Mouse (Mus musculus) retina, postnatal 1 day (tissue): ENCODE results near the gene Zc3h13.

Experiments used
- DNase-seq: peaks from one replicate; pipeline ENCODE4 v3.0.0-alpha.2; 2012

Gene Zc3h13

DNA sequence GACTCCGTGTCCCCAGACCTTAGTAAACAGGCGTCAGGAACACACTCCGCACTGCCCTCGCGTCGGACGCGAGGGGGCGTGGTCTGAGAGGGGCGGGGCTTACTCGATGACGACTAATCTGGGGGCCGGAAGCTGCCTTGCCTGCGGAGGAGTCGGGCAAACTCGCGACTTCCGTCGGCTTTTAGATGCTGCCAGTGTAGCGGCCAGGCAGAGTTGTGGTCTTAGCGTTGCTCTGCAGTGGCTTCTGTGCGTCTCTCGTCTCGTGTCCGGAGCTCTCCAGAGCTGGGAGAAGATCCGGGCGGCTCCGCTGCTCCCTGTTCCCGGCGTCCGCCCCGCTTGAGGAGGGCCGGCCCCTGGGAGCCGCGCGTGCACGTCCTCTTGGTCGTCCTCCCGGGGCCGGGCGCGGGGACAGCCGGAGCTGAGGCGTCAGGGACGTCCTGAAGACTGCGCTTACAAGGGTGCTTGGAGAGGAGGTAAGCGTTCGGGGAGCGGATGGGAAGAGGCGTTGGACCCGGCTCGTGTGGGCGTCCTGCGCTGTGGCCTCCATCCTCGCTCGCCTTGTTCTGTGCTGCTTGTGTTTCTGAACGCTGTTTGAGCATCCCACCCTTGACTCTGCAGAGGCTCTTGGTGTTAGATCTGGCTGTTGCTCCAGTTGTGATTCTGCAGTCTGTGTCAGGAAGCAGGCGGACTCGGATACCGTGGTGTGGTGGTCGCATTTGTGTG lies at the start of gene Zc3h13:
TSS of gene Zc3h13 (plus strand) at position 181 of the 723 bp plus-strand sequence.
- DNase-seq, result peak; percentile 96

- no peak for DNase-seq
Measured at GRCm38 (mm10) chr14:75235552-75235951, 48.6 kb upstream of the Zc3h13 start.

DNA sequence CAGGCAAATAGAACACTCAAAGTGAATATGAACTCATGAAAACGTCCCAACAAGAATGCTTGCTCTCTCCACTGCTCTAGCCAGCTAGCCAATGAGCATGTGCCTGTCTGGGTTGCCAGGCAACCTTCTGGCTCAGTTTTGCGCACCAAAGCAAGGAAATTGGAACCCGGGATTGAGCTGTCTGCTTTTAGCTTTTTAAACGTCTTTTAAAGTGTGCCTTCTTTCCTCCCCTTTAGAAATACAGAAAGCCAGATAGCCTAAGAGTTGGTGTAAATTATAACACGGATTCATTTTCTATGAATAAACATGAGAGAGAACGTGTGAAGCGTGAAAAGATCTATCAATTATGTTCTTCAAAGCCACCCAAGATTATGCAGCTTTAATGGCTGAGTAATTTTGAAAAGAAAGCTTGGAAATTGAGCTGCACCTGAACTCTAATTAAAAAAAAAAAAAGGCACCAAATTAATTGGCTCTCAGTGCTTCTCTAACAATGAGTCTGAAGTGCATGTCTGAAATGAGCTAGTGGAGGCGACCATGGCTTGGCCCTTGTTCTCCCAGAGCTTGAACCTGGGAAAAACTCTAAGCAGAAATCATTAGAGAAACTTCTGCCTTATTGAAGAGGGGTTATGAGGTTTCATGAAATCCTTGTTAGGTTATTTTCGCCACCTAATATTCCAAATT lies 48.1 kb upstream of the Zc3h13 start:
- DNase-seq, result peak; percentile 72

GRCm38 (mm10) chr14:75236636-75237003 lies 47.6 kb upstream of the Zc3h13 start:
- DNase-seq, result no peak

- DNase-seq, result no peak
Measured at GRCm38 (mm10) chr14:75237096-75237495, 47.1 kb upstream of the Zc3h13 start.

- DNase-seq, result no peak
Measured at GRCm38 (mm10) chr14:75238054-75238692, 46.0 kb upstream of the Zc3h13 start.

GRCm38 (mm10) chr14:75242087-75242486 lies 42.1 kb upstream of the Zc3h13 start, which contains the start of gene Cpb2:
Gene Cpb2, plus strand, starts transcription at chr14:75242287.
- DNase-seq, result no peak

DNA sequence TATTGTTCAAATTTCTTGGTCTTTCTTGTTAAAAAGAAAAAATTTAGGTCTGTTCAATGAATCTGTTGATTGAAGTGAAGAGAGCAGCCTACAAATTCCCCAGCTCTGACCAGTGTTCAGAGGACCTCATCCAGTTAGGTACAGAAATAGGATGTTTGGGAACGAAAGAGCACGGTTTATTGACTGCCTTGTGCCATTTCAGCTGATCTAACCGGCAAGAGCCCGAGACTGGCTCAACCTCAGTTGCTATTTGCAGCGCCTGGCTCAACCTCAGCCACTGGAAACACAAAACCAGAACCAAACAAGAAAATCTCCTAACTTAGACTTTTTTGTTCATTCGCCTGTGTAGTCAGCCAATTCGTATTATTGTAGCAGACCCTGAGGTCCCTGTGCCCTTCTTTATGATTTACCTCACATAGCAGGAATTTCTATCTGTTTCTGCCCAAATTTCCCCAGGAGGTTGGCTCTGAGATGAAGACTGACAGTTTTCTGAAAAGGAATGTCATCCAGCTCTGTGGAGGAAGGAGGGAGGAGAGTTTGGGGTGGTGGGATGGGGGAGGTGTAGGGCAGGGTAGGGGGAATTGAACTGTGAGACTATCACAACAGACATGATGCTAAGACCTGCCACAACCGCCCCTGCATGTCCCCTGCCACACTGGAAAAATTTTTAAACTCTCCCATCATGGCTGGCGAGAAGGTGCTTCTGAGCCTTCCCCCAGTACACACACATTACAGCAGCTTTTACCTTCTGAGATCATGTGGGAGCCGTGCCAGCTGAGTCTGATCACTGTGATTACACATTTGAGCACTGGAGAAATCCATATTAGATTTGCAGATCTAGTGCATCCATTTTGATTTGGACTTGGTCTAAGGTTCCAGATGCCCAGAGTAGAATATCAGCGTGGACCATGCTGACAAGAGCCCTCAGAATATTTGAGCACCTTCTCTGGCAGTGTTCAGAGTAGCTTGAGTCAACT lies 37.9 kb upstream of the Zc3h13 start:
- no peak for DNase-seq

- DNase-seq, result no peak
Measured at GRCm38 (mm10) chr14:75250432-75250831, 33.7 kb upstream of the Zc3h13 start.

GRCm38 (mm10) chr14:75256521-75256920 lies 27.7 kb upstream of the Zc3h13 start:
- DNase-seq, result peak; percentile 4

DNA sequence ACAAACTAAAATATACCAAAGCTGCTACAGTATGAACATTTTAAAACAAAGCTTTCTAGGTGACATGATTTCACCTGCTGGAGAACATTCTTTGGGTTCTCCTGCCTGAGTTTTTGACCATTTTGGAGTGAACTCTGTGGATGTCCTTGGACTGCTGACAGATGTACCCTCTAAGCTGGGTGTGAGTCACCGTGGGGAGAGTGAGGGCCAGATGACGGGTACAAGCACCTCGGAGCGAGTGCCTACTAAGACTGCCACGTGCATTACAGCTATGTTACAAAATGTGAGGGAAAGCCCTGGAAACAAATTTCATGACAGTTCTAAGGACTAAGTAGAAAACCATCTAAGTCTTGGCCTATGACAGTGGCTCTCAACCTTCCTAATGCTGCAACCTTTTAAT lies 14.6 kb upstream of the Zc3h13 start:
- no peak for DNase-seq

- DNase-seq, result no peak
Measured at GRCm38 (mm10) chr14:75279716-75280115, 4.5 kb upstream of the Zc3h13 start.

DNA sequence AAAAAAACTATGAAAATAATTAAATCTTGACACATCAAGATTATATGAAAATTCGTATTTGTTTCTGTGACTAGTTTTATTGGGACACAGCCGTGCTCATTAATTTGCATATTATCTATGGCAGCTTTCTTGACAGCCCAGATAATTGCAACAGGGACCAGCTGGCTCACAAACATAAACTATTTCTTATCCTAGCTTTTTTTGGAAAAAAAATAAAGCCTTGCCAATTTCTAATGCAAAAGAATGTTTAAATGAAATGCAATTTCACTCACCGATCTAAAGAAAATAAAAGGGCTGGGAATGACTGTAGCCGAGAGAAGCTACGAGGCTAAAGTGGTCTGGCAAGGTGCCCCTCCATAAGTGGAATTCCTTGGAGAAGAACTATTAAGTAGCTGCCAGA lies 3.8 kb upstream of the Zc3h13 start:
- no peak for DNase-seq

DNA sequence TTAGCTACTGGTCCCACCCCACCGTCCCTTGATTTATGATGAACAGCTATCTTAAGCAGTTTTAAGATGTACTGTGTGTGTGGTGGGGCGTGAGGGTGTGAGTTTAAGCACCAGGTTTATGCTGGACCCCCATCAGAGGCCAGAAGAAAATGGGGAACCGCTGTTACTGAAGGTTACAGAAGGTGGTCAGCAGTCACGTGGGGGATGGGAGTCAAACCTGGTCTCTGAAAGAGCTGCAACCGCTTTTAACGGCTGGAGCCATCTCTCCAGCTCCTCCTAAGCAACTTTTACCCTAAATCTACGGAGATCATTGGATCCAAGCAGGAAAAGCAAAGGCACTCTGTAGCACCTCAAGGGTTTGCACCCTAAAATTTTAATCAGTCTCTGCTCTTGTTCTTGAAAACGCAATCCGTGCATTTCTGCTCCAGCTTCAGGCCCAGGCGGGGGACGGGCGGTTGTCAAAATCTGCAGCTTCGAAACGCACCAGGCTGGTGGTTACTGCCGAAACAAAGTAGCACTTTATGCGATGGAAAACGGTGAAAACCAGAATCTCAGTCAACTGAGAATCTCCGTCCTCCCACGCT lies 472 bp upstream of the Zc3h13 start:
- no peak for DNase-seq

DNA sequence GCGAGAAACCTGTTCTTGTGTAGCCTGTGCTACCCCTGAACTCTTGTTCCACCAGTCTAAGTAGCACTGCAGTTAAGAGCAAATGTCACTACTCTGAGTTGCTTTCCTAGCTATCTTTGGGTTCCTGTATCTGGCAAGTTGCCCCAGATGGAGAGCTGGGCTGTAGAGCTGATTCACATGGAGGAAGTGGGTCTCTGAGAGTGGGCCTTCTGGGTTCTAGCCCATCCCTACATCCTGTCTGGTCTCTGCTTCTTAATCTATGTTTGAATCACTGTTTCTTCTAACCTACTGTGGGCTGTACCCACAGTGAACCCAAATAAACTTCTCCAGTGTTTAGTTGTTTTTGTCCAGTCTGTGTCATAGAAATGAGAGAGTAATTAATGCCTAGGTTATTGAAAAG lies 16.9 kb downstream of the Zc3h13 start:
- no peak for DNase-seq

DNA sequence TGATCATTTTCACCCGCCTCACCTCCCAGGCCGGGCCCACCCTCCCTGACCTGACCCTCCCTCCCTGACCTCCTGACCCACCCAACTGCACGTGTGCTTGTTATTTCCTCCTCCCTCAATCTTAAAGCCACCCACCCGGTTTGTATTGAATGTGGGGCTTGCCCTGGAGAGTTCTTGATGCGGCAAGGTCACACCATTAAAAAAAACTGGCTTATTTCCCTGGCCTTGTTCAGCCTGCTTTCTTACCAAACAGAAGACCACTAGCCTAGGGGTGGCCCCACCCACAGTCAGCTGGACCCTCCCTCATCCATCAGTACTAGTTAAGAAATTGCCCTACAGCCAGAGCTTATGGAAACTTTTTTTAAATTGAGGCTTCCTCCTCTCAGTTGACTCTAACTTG lies 19.6 kb downstream of the Zc3h13 start:
- no peak for DNase-seq

DNA sequence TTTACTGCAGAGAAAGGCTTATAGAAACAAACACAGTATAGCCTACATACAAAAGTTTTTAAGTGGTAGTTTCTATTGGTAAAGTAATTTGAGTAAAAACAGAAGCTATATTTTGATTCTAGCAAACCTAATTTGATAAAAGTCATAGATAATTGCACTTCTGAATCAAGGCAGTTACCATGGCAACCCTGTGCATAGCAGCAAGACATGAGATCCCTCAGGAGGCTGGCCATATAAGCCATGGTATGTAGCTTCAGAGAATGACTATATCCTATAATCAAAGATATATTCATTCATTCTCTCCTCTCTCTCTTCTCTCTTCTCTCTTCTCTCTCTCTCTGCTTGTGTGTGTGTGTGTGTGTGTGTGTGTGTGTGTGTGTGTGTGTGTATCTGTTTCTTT lies 23.7 kb downstream of the Zc3h13 start:
- no peak for DNase-seq

DNA sequence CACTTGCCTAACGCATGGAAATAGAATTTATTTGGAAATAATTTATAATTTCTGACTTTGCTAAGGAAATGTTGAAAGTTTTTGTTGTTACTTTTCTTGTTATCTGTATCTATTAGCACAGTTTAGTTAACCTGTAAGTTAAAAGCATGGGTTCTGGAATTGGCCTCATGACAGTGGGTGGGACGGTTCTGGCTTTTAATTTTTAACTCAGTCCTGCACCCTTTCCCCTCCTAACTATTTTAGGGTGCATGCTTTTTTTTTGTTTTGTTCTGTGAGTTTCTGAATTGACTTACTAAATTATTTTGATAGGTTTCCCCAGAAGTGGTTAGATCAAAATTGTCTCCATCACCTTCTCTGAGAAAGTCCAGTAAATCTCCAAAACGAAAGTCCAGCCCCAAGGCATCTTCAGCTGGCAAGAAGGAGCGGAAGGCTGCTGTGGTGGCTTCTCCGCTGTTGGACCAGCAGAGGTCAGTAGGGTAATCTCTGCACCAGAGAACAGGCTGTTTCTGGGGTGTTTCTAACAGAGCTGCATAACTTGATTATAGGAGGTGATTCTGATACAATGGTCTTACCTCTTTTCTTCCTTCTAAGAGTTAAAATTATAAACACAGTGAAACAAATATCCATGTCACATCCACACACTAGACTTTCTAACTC lies 25.3 kb downstream of the Zc3h13 start:
- DNase-seq, result peak; percentile 34

DNA sequence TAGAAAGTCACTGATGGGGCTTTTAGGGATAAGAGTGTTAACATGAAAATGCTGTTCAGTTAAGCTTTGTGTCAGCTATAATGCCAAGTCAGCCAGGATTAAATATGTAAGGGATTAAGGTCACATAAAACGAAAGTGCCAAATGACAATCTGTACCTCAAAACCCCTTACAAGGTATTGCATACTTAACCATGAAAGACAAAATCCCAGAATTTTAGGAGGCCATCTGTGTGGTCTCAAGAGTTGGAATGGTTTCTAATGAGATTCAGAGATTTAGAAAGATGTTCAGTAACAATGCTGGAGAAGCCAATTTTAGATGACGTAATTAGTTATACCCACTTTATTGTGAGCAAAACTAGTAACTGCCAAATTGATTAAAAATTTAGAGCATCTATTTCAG lies 30.3 kb downstream of the Zc3h13 start:
- DNase-seq, result peak; percentile 38

DNA sequence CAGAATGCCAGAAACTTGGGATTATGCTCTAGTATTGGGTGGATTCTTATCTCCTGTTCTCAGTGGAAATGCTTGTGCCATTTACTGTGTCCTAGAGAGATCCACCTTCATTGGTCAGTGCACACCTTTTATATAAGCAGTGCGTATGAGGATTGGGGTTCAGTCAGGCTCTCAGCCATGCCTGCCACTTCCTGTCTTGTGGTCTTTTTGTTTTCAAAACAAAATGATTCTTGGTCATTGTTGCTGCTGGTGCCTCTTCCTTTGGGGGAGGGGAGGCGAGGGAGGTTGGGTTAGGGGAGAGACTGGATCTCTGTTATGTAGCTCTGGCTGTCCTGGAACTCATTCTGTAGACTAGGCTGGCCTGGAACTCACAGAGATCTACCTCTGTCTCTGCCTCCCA lies 34.6 kb downstream of the Zc3h13 start:
- no peak for DNase-seq

GRCm38 (mm10) chr14:75320269-75320668 lies 36.1 kb downstream of the Zc3h13 start:
- DNase-seq, result no peak

GRCm38 (mm10) chr14:75323354-75323753 lies 39.2 kb downstream of the Zc3h13 start:
- DNase-seq, result no peak
